Mouse (Mus musculus): Measurements from ENCODE around the gene Dph2. TPM values are rescaled to one million over a fixed set of nuclear protein-coding genes. Genes with fewer than 3 reads are reported as not detected.
A peak's percentile ranks its signal among the peaks of the same experiment; 100 is the strongest.

The Dph2 gene
- polyA plus RNA-seq, 1 experiment from 2014 or later = 27.5 TPM

DNA sequence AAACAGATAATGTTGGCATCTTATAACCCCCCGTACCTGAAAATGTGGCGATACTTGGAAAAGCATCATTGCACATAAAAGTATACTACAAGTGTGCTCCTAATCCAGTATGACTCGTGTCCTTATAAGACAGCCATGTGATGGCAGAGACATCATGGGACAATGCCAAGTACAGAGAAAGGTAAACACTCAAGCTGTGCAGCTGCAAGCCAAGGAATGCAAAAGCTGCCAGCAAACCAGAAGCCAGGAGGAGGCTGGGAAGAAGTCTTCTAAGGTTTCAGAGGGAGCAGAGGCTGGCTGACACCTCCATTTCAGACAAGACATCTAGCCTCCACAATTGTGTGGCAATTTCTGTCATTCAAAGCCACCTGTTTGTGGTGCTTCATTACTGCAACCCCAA lies 14.4 kb upstream of the Dph2 start:
- Histone ChIP-seq H3K27ac (no peak overlapping the region), H3K9me3 (no peaks in the 10 kb centered on the region), H3K4me2 (replicated peaks) (no peak overlapping the region), H3K4me3 (no peak overlapping the region), H3K27me3 (replicated peaks) (no peaks in the 10 kb centered on the region), H3K36me3 (peaks cover 60% of the 10 kb centered on the region), H3K4me1 (peaks cover 24% of the 10 kb centered on the region), H3K9ac (no peak overlapping the region)
- no peak for ATAC-seq (ENCODE audit: low FRiP score, low read depth)
- WGBS = 96% methylated on average over 3 of the region's 3 CpGs

DNA sequence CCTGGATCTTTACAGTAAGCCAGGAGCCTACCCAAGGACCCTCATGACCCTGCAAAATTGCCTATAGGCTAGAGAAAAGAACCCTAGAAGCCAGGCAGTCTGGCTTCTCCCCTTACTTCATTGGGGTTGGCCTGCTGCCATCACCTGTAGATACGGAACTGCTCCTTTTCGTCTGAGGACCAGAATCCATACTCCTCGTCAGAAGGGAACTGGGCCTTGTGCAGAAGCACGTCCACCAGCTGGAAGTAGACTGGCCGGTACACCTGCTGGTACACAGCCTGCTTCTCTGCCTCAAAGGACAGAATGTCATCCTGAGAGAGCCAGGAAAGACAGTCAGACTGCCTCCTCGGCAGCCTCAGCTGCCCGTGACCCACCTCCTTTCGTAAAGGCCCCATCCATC lies 12.9 kb upstream of the Dph2 start:
- Histone ChIP-seq H3K4me1 (peaks cover 18% of the 10 kb centered on the region), H3K27me3 (replicated peaks) (no peaks in the 10 kb centered on the region), H3K36me3 (peaks cover 70% of the 10 kb centered on the region), H3K4me3 (no peak overlapping the region), H3K9ac (no peak overlapping the region), H3K4me2 (replicated peaks) (no peak overlapping the region), H3K27ac (no peak overlapping the region), H3K9me3 (no peaks in the 10 kb centered on the region)
- 95% methylated on average over 8 of the region's 8 CpGs for WGBS
- no peak for ATAC-seq (ENCODE audit: low FRiP score, low read depth)

DNA sequence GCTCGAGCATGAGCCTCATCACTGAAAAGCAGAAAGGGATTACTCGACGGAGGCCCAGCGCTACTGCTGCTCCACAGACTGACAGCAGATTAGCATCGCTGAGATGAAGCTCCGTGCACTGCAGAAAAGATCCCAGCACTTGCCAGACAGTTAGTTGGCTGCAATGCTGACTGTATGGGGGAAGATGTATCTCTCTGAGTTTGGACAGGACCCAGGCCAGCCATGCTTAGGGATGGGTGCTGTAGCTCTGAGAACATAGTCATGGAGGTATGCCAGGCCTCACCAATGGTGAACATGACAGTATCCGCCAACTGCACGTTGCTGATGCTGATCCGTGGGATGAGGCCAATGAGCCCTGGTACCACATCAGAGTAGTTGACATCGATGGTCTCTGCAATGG lies 12.3 kb upstream of the Dph2 start:
- Histone ChIP-seq H3K36me3 (peaks cover 77% of the 10 kb centered on the region), H3K27me3 (replicated peaks) (no peaks in the 10 kb centered on the region), H3K4me1 (peaks cover 12% of the 10 kb centered on the region), H3K9me3 (no peaks in the 10 kb centered on the region), H3K4me2 (replicated peaks) (no peak overlapping the region), H3K4me3 (no peak overlapping the region), H3K9ac (no peak overlapping the region), H3K27ac (no peak overlapping the region)
- no peak for ATAC-seq (ENCODE audit: low FRiP score, low read depth)
- WGBS = 92% methylated on average over 10 of the region's 10 CpGs

DNA sequence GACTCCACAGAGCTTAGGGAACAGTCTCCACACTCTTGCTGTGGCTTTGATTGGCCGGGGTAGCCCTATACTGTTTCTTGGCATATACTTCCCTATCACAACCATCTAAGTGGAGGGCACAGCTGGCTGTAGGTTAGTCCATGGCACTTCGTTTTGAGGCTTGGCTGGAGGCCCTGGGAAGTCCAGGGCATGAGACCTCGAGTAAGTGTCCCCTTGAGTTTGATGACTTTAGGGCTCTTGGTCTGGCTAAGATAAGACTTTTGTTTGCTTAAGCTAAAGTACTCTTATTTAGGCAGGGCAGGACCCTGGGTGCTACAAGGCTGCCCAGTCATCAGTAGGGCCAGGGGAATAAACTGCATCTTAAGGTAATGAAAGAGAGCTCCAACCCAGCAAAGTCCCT lies 6.3 kb upstream of the Dph2 start:
- Histone ChIP-seq H3K9ac (no peak overlapping the region), H3K36me3 (peaks cover 90% of the 10 kb centered on the region), H3K4me2 (replicated peaks) (no peak overlapping the region), H3K27ac (no peak overlapping the region), H3K9me3 (no peaks in the 10 kb centered on the region), H3K27me3 (replicated peaks) (no peaks in the 10 kb centered on the region), H3K4me3 (no peak overlapping the region), H3K4me1 (no peaks in the 10 kb centered on the region)
- ATAC-seq (ENCODE audit: low FRiP score, low read depth) = no peak
- 90% methylated on average over 3 of the region's 3 CpGs for WGBS

DNA sequence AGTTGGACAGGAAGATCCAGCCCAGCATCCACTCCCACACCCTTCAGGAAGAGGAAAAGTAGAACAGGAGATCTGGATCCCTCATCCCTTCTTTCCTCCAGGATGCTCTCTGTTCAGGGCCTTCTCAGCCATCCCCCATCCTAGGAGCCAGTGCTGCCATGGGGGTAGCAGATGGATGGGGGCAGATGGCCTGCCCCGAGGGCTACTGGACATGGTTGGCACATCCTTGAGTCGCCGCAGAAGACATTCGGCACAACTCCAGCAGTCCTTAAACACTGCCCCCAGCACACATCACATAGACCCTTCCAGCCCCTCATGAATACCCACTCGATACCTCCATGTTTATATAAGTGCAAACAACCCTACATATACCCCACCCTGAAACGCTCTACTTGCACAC lies 4.2 kb upstream of the Dph2 start:
- Histone ChIP-seq H3K4me2 (replicated peaks) (no peak overlapping the region), H3K4me1 (peaks cover 6% of the 10 kb centered on the region), H3K27me3 (replicated peaks) (no peaks in the 10 kb centered on the region), H3K27ac (no peak overlapping the region), H3K9ac (no peak overlapping the region), H3K9me3 (no peaks in the 10 kb centered on the region), H3K36me3 (peaks cover 69% of the 10 kb centered on the region), H3K4me3 (no peak overlapping the region)
- 94% methylated on average over 6 of the region's 6 CpGs for WGBS
- ATAC-seq (ENCODE audit: low FRiP score, low read depth) = no peak

- no peak for ATAC-seq (ENCODE audit: low FRiP score, low read depth)
- WGBS = 84% methylated on average over 7 of the region's 7 CpGs
- Histone ChIP-seq H3K36me3 (peaks cover 63% of the 10 kb centered on the region), H3K9me3 (no peaks in the 10 kb centered on the region), H3K4me3 (no peak overlapping the region), H3K27me3 (replicated peaks) (no peaks in the 10 kb centered on the region), H3K4me1 (peaks cover 9% of the 10 kb centered on the region), H3K4me2 (replicated peaks) (no peak overlapping the region), H3K27ac (no peak overlapping the region), H3K9ac (no peak overlapping the region)
These were observed 3.5 kb upstream of the Dph2 start for GRCm38 (mm10) chr4:117895339-117895738.

DNA sequence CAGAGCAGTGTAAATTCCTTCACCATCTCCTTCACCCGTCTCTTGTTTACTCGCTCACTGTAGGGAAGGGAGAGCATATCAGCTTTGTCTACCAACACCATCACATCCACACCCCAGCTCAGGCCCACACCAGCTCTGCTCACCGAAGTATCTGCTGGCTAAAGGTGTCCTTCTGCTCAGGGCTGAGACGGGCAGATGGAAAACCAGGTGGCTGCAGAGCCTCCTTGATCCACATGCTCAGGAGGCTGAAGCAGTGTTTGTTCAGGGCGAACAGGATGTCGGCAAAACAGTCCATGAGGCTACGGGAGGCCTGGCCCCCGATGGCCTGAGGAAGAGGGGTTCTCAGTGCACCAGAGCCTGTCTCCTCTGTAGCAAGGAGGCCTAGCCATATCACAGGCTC lies 2.8 kb upstream of the Dph2 start:
- Histone ChIP-seq H3K9me3 (no peaks in the 10 kb centered on the region), H3K4me3 (no peak overlapping the region), H3K36me3 (peaks cover 62% of the 10 kb centered on the region), H3K4me1 (peaks cover 9% of the 10 kb centered on the region), H3K4me2 (replicated peaks) (no peak overlapping the region), H3K27ac (no peak overlapping the region), H3K27me3 (replicated peaks) (no peaks in the 10 kb centered on the region), H3K9ac (no peak overlapping the region)
- ATAC-seq (ENCODE audit: low FRiP score, low read depth) = no peak
- WGBS = 93% methylated on average over 8 of the region's 8 CpGs

GRCm38 (mm10) chr4:117893376-117893775 lies 1.5 kb upstream of the Dph2 start:
- H3K36me3 ChIP-seq = peaks cover 55% of the 10 kb centered on the region
- H3K9me3 ChIP-seq = no peaks in the 10 kb centered on the region
- no peak for ATAC-seq (ENCODE audit: low FRiP score, low read depth)
- H3K4me3 ChIP-seq = no peak overlapping the region
- WGBS = 27% methylated on average over 9 of the region's 9 CpGs
- H3K4me1 ChIP-seq = peaks cover 9% of the 10 kb centered on the region
- no peak overlapping the region for H3K4me2 ChIP-seq (replicated peaks)
- no peak overlapping the region for H3K27ac ChIP-seq
- no peak overlapping the region for H3K9ac ChIP-seq
- H3K27me3 ChIP-seq (replicated peaks) = no peaks in the 10 kb centered on the region

- Histone ChIP-seq H3K9ac (no peak overlapping the region), H3K36me3 (peaks cover 34% of the 10 kb centered on the region), H3K9me3 (no peaks in the 10 kb centered on the region), H3K4me1 (peaks cover 22% of the 10 kb centered on the region), H3K27me3 (replicated peaks) (no peaks in the 10 kb centered on the region), H3K4me3 (0 out of 2 replicates have a peak overlapping the region, but pooled peaks have one; percentile 67), H3K27ac (no peak overlapping the region), H3K4me2 (replicated peaks) (peak overlapping the region; percentile 84)
- ATAC-seq (ENCODE audit: low FRiP score, low read depth) = no peak
- 74% methylated on average over 8 of the region's 8 CpGs for WGBS
These were observed 1.1 kb downstream of the Dph2 start for GRCm38 (mm10) chr4:117890750-117891149.

DNA sequence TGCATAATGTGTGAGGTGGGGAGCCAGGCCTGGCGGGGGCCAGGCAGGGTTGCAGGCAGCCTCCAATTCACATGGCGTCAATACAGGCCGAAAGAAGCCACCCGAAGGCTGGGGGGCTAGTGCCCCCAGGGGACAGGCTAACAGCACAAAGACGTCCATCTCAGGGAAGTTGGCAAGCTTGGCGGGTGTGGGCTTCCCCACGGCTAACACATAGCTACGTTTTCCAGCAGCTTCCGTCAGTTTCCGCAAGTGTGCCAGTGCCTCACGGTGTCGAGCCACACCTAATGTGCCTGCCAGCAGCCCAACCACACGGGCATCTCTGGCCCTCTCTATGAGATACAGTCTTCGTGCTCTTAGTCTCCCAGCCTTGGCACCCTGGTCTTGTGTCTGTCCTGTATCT lies 1.8 kb downstream of the Dph2 start:
- Histone ChIP-seq H3K4me3 (no peak overlapping the region), H3K4me1 (peaks cover 22% of the 10 kb centered on the region), H3K27me3 (replicated peaks) (no peaks in the 10 kb centered on the region), H3K27ac (no peak overlapping the region), H3K9me3 (no peaks in the 10 kb centered on the region), H3K4me2 (replicated peaks) (no peak overlapping the region), H3K9ac (no peak overlapping the region), H3K36me3 (peaks cover 34% of the 10 kb centered on the region)
- WGBS = 90% methylated on average over 14 of the region's 14 CpGs
- ATAC-seq (ENCODE audit: low FRiP score, low read depth) = no peak

DNA sequence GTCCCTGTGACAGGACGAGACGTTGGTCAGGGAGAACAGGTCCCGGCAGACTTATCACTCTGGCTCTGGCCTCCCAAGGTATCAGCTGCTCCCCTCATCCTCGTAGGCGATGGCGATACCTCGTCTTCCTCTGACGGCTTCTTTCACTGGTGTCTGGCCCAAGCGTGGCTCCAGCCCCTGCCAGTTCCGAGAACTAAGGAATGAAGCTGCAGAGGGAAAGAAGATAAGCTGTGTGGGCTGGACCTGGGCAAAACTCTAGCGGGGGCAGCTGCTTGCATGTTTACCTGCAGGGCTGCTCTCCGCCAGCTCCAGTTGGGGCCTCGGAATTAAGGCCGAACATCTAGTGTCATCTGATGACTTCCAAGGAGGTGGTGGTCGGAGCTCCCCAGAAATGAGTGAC lies 2.4 kb downstream of the Dph2 start:
- H3K4me2 ChIP-seq (replicated peaks) = no peak overlapping the region
- WGBS = 95% methylated on average over 15 of the region's 15 CpGs
- no peaks in the 10 kb centered on the region for H3K9me3 ChIP-seq
- H3K9ac ChIP-seq = no peak overlapping the region
- no peak overlapping the region for H3K27ac ChIP-seq
- H3K4me3 ChIP-seq = no peak overlapping the region
- H3K4me1 ChIP-seq = peaks cover 22% of the 10 kb centered on the region
- H3K36me3 ChIP-seq = peaks cover 34% of the 10 kb centered on the region
- no peaks in the 10 kb centered on the region for H3K27me3 ChIP-seq (replicated peaks)
- ATAC-seq (ENCODE audit: low FRiP score, low read depth) = no peak

DNA sequence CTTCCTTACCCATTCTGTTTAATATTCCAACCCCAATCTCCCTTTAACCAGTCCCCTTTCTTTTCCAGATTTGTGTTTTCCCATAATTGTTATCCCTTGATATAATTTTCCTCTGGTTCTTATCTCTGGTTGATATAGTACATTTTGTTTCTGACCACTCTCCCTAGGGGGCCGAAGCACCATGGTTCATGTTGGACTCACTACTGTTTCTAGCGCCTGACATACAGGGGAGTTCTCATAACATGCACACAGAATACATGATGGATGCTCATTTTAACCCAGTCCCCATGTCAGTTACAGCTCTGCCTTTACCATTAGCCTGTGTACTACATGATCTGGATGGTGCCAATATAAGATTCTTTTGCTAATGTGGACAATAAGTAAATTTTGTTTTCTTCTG lies 3.9 kb downstream of the Dph2 start:
- Histone ChIP-seq H3K4me1 (peaks cover 29% of the 10 kb centered on the region), H3K4me2 (replicated peaks) (peak overlapping the region; percentile 91), H3K4me3 (no peak overlapping the region), H3K36me3 (peaks cover 32% of the 10 kb centered on the region), H3K9me3 (no peaks in the 10 kb centered on the region), H3K27me3 (replicated peaks) (no peaks in the 10 kb centered on the region), H3K27ac (no peak overlapping the region), H3K9ac (no peak overlapping the region)
- ATAC-seq (ENCODE audit: low FRiP score, low read depth) = no peak
- 73% methylated on average over 2 of the region's 2 CpGs for WGBS

DNA sequence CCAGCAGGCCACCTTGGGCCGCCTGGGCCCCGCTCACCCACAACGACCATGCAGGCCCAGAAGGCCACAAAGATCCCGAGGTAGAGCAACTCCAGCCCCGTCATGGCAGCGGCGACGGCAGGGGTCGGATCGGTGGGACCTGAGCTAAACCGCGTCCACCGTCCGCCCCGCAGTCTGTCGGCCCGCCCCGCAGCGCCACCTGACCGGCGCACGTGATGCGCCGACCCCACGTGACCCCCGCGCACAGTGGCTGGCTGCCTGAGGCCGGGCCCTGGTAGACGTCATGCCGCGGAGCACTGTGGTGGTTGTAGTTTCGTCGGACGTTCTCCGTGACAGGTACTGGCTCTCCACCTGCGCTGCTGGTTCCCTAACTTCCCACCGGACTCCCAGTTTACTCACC lies 4.7 kb downstream of the Dph2 start, which contains the start of gene Atp6v0b:
TSS of gene Atp6v0b (minus strand) at position 201 of the 400 bp plus-strand sequence.
- peak within 1 kb of the TSS; percentile 94 for H3K4me3 ChIP-seq
- peak within 1 kb of the TSS; percentile 87 for H3K9ac ChIP-seq
- ATAC-seq (ENCODE audit: low FRiP score, low read depth) = peak; percentile 81
- H3K4me2 ChIP-seq (replicated peaks) = peak within 1 kb of the TSS; percentile 91
- H3K27me3 ChIP-seq (replicated peaks) = no peaks in the 10 kb centered on the region
- peak within 1 kb of the TSS; percentile 20; the same call in 1 of the 2 replicates for H3K27ac ChIP-seq
- under 1% methylated on average over 37 of the region's 37 CpGs for WGBS
- no peaks in the 10 kb centered on the region for H3K9me3 ChIP-seq
- peaks cover 32% of the 10 kb centered on the region for H3K36me3 ChIP-seq
- H3K4me1 ChIP-seq = peaks cover 35% of the 10 kb centered on the region

All from neural tube, embryonic 12.5 days (tissue).